Mouse (Mus musculus) lung, embryonic 14.5 days (tissue): ENCODE measurements at regions not wholly inside any gene's neighbourhood (a gene's known extent, or its start where the extent isn't known, plus 50 kb on each side); places are given as distances from the start of the nearest gene placed in this dataset.
"Not testable (repeated sequence)": the region's sequence is repeated elsewhere in the genome, so short reads cannot be mapped to it uniquely, and the experiment has no call there.

ENCODE experiments used
- ATAC-seq: fragments of 200-750 bp; cut with Nextera tagmentation; 2 replicates; pipeline ENCODE4 v1.8.0; 2017; ENCODE audit warnings: mild to moderate bottlenecking, moderate TSS enrichment, moderate library complexity; ENCODE audit not compliant: insufficient read depth
- DNase-seq: peaks from one replicate; pipeline ENCODE4 v3.0.0-alpha.2; 2015
- H3K27ac ChIP-seq: fragments of 300-500 bp; sonication (generic); 2 replicates; pipeline ENCODE4 v1.5.1; 2014; ENCODE audit warnings: low read depth, mild to moderate bottlenecking, moderate library complexity
- H3K27me3 ChIP-seq: fragments of 300-500 bp; sonication (generic); 2 replicates; pipeline ENCODE4 v1.6.1; 2014; ENCODE audit warnings: low read length, control low read depth; ENCODE audit not compliant: insufficient read depth
- H3K36me3 ChIP-seq: fragments of 300-500 bp; sonication (generic); 2 replicates; pipeline ENCODE4 v1.6.1; 2014; ENCODE audit warnings: control low read depth; ENCODE audit not compliant: insufficient read depth
- H3K4me1 ChIP-seq: fragments of 300-500 bp; sonication (generic); 2 replicates; pipeline ENCODE4 v1.6.1; 2014; ENCODE audit warnings: antibody characterized with exemption, control low read depth; ENCODE audit not compliant: insufficient read depth
- H3K4me2 ChIP-seq: fragments of 300-500 bp; sonication (generic); 2 replicates; pipeline ENCODE4 v1.6.1; 2014; ENCODE audit warnings: mild to moderate bottlenecking
- H3K4me3 ChIP-seq: fragments of 300-500 bp; sonication (generic); 2 replicates; pipeline ENCODE4 v1.5.1; 2014; ENCODE audit warnings: low read depth, low read length
- H3K9ac ChIP-seq: fragments of 300-500 bp; sonication (generic); 2 replicates; pipeline ENCODE4 v1.6.1; 2014
- H3K9me3 ChIP-seq: fragments of 300-500 bp; sonication (generic); 2 replicates; pipeline ENCODE4 v1.6.1; 2016; ENCODE audit warnings: low read depth, low read length, control low read depth
- CTCF ChIP-seq: IDR thresholded peaks from 2 replicates; pipeline ENCODE4 v1.5.1; 2016; ENCODE audit warnings: antibody characterized with exemption, low read depth
- WGBS: fragments of 180-500 bp; shearing (Covaris S2); extraction: QIAGEN DNeasy Blood & Tissue Kit; methylation state at CpG from one replicate; pipeline ENCODE4 v1.1.7; 2014; 5-methylcytosine and 5-hydroxymethylcytosine counted together

GRCm38 (mm10) chr13:3341416-3341815 is 196.4 kb upstream of the Gdi2 start:
- Histone ChIP-seq H3K27ac (no peak overlapping the region), H3K4me3 (no peak overlapping the region), H3K4me2 (no peak overlapping the region), H3K9me3 (peaks cover 11% of the 10 kb centered on the region), H3K4me1 (no peaks in the 10 kb centered on the region), H3K27me3 (no peaks in the 10 kb centered on the region), H3K36me3 (no peaks in the 10 kb centered on the region), H3K9ac (no peak overlapping the region)
- ATAC-seq (no peak), DNase-seq (no peak)
- WGBS = 72% methylated on average over 3 of the region's 3 CpGs
- no peak for TF ChIP-seq CTCF

GRCm38 (mm10) chr13:3343611-3344010 is 194.3 kb upstream of the Gdi2 start:
- WGBS = 90% methylated on average over 5 of the region's 5 CpGs
- no peak overlapping the region for H3K27ac ChIP-seq
- H3K9ac ChIP-seq = no peak overlapping the region
- no peak for TF ChIP-seq CTCF
- H3K9me3 ChIP-seq = peaks cover 4% of the 10 kb centered on the region; the same call in 1 of the 2 replicates
- no peak overlapping the region for H3K4me2 ChIP-seq
- H3K27me3 ChIP-seq = no peaks in the 10 kb centered on the region
- H3K4me3 ChIP-seq = no peak overlapping the region
- no peak for ATAC-seq
- H3K4me1 ChIP-seq = no peaks in the 10 kb centered on the region
- DNase-seq = no peak
- no peaks in the 10 kb centered on the region for H3K36me3 ChIP-seq

GRCm38 (mm10) chr13:3354912-3355311 is 183.0 kb upstream of the Gdi2 start:
- H3K27me3 ChIP-seq = peaks cover 22% of the 10 kb centered on the region
- not testable (repeated sequence) for H3K4me2 ChIP-seq

GRCm38 (mm10) chr13:3358079-3358608 is 179.7 kb upstream of the Gdi2 start:
- H3K27me3 ChIP-seq = peaks cover 35% of the 10 kb centered on the region
- peak overlapping the region; percentile 53 for H3K4me3 ChIP-seq
- peak; percentile 15 for DNase-seq
- no peaks in the 10 kb centered on the region for H3K36me3 ChIP-seq
- peak overlapping the region; percentile 97 for H3K4me2 ChIP-seq
- H3K9me3 ChIP-seq = no peaks in the 10 kb centered on the region
- peak; percentile 26; the same call in 1 of the 2 replicates for ATAC-seq
- 2% methylated on average over 45 of the region's 45 CpGs for WGBS
- TF ChIP-seq CTCF = no peak
- no peak overlapping the region; the same call in 1 of the 2 replicates for H3K27ac ChIP-seq
- H3K4me1 ChIP-seq = no peaks in the 10 kb centered on the region
- peak overlapping the region; percentile 32; the same call in 1 of the 2 replicates for H3K9ac ChIP-seq

More at GRCm38 (mm10) chr13:3354912-3355311, 183.0 kb upstream of the Gdi2 start:
- not testable (repeated sequence) for H3K27ac ChIP-seq, DNase-seq, ATAC-seq, H3K4me3 ChIP-seq, H3K36me3 ChIP-seq, H3K4me1 ChIP-seq, H3K9me3 ChIP-seq, H3K9ac ChIP-seq

- peaks cover 35% of the 10 kb centered on the region for H3K27me3 ChIP-seq
- TF ChIP-seq CTCF = no peak
- no peak overlapping the region for H3K27ac ChIP-seq
- no peaks in the 10 kb centered on the region for H3K36me3 ChIP-seq
- DNase-seq = peak; percentile 44
- peak overlapping the region; percentile 53 for H3K4me3 ChIP-seq
- under 1% methylated on average over 41 of the region's 41 CpGs for WGBS
- ATAC-seq = peak; percentile 39; the same call in 1 of the 2 replicates
- H3K4me2 ChIP-seq = peak overlapping the region; percentile 97
- no peaks in the 10 kb centered on the region for H3K9me3 ChIP-seq
- no peaks in the 10 kb centered on the region for H3K4me1 ChIP-seq
- no peak overlapping the region for H3K9ac ChIP-seq
These were observed 178.7 kb upstream of the Gdi2 start for GRCm38 (mm10) chr13:3358996-3359750.

GRCm38 (mm10) chr13:3359751-3360260 is 178.1 kb upstream of the Gdi2 start:
- ATAC-seq = peak; percentile 9; the same call in 1 of the 2 replicates

More at GRCm38 (mm10) chr13:3359751-3360260, 178.1 kb upstream of the Gdi2 start:
- H3K4me2 ChIP-seq = peak overlapping the region; percentile 97
- peak; percentile 18 for DNase-seq
- H3K4me3 ChIP-seq = peak overlapping the region; percentile 53
- peaks cover 35% of the 10 kb centered on the region for H3K27me3 ChIP-seq
- H3K9me3 ChIP-seq, H3K4me1 ChIP-seq, H3K36me3 ChIP-seq, H3K27ac ChIP-seq: not testable (repeated sequence)
- WGBS = under 1% methylated on average over 35 of the region's 35 CpGs
- H3K9ac ChIP-seq = peak overlapping the region; percentile 13; the same call in 1 of the 2 replicates
